Mouse (Mus musculus) gastrocnemius, adult 8-10 months (tissue): ENCODE results near the gene Gstm7. TPM values are rescaled to one million over a fixed set of nuclear protein-coding genes. Genes with fewer than 3 reads are reported as not detected.
"Not testable (repeated sequence)": the region's sequence is repeated elsewhere in the genome, so short reads cannot be mapped to it uniquely, and the experiment has no call there.

Source experiments
- DNase-seq, 2 experiments: peaks; one replicate each; pipeline ENCODE4 v3.0.0; 2022; ENCODE audit warnings: low spot score in 2 of 2
- total RNA-seq, 4 experiments: library from RNA; stranded (reverse); gene quantifications; 2 replicates each; pipeline ENCODE4 v1.2.4; 2022

Gstm7 gene
- total RNA-seq, result 10 to 100 TPM in 2 of 4 experiments, 1 to 10 TPM in 2; 7.4 to 17.1 (median 10.1) TPM

GRCm38 (mm10) chr3:107931670-107932069 is at the start of gene Gstm7:
Gene Gstm7, minus strand, starts transcription at chr3:107931817.
- DNase-seq, result peak; percentile 93 to 97

- DNase-seq, result no peak
Measured at GRCm38 (mm10) chr3:107981261-107981660, 49.6 kb upstream of the Gstm7 start.

- DNase-seq, result no peak
Measured at GRCm38 (mm10) chr3:107977691-107978090, 46.1 kb upstream of the Gstm7 start.

DNA sequence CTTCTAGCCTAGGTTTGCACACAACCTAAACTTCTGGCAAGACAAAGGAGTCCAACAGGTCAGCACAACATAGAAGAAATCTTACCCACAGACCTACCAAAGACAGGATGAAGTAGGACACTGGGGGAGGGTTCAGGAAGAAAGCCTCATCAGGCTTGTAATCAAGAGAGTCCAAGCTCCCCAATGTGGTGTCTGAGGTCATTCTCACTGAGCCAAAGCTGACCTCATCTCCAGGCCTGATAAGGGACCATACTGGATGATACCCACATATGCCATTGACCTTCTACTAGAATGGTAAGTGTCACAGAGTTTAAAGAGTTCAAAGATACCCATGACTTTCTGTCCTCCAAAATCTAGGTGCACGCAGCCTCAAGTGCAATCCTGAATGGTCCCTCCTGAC is 42.6 kb upstream of the Gstm7 start:
- peak in 1 of 2 experiments; percentile 1 for DNase-seq

GRCm38 (mm10) chr3:107972070-107972469 is 40.5 kb upstream of the Gstm7 start:
- DNase-seq, result peak in 1 of 2 experiments; percentile 0

DNA sequence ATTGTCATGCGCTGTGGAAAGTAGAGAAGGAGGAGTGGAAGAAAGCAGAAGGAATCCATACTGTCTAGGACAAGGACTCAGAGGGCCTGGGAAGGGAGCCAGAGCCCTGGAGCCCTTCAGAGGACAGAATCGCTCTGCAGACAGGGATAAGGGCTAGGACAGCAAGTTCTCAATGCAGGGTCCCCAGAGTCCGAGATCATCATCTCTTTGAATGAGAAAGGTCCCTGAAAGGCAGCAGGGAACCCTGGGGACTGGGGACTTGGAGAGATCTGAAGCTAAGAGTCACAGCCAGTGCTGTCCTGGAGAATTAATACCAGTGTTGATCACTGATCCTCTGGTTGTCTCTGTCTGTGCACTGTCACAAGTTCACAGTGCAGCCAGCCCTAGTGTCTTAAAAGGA is 39.5 kb upstream of the Gstm7 start:
- DNase-seq, result not testable (repeated sequence)

- no peak for DNase-seq
Measured at GRCm38 (mm10) chr3:107968724-107969395, 37.2 kb upstream of the Gstm7 start, which contains the start of gene Gstm3. Gene Gstm3, minus strand, starts transcription at chr3:107969283.

DNA sequence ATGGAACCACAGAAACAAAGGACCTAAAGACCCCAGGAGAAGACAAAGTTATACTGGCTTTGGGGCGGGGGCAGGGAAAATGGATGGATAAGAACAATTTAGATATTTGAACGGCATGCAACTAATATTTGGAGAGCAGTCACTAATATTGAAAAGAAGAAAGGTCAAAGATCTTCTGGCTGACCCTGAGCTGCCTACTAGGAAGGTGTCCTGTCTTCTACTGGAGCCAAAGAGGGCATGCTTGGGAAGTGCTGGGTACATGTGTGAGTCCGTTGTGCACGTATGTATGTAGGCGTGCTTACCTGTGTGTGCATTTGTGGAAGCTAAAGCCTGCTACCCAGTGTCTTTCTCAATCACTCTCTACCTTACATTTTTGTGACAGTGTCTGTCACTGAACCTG is 35.0 kb upstream of the Gstm7 start:
- no peak for DNase-seq

GRCm38 (mm10) chr3:107965592-107965991 is 34.0 kb upstream of the Gstm7 start:
- no peak for DNase-seq

DNA sequence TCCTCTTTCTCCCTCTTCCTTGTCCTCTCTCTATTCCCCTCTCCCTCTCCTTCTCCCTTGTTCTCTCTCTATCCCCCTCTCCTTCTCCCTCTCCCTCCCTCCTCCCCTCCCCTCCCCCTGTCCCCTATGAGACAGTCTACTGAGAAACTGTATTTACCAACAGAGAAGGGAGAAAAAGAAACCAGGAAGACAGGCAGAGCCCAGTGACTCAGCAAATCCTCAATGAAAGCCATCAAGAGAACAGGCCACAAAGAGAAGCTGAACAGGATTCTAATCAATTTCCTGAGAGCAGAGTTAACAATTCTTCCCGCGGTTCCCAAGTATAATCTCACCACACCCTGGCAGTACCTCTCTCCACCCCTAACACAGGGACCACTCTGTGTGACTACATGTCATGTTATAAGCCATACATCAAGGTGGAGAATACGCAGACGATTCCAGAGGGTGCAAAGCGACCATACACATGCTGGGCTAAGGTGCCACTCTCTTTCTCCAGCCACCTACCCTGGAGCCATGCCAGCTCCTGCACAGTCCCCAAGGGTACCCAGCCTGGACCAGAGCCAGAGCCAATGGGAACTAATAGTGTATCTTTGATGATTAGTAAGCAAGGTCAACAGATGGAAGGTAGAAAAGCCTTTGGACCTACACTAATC is 33.2 kb upstream of the Gstm7 start:
- no peak for DNase-seq

DNA sequence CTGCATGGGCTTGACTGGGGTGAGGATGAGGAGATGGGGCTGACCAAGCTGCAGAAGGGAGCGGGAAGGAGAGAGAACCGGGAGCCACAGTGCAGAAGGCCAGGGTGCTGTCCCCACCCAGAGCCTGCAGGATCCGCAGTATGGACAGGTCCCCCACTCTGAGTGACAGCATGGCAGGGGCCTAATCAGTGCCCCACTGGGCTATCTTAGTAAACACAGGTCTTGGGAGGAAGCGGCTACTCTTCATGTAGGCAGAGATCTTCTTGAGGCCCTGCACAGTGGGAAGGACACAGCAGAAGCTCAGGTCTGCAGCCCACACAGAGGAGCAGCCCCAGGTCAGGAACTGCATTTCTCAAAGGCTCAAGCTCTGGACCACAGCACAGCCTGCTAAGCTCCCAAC is 32.4 kb upstream of the Gstm7 start:
- DNase-seq, result no peak

DNA sequence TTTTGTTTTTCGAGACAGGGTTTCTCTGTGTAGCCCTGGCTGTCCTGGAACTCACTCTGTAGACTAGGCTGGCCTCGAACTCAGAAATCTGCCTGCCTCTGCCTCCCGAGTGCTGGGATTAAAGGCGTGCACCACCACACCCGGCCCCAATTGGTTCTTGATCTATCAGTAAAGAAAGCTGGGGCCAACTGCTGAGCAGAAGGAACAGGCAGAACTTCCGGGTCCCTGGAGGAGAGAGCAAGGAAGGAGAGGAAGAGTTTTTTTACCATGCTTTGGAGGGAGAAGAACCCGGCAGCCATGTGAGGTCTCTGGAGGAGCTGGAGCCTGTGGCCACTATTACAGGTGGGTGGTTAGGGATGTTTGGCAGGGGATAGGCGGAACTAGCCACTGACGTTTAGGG is 23.6 kb upstream of the Gstm7 start:
- DNase-seq, result not testable (repeated sequence)

DNA sequence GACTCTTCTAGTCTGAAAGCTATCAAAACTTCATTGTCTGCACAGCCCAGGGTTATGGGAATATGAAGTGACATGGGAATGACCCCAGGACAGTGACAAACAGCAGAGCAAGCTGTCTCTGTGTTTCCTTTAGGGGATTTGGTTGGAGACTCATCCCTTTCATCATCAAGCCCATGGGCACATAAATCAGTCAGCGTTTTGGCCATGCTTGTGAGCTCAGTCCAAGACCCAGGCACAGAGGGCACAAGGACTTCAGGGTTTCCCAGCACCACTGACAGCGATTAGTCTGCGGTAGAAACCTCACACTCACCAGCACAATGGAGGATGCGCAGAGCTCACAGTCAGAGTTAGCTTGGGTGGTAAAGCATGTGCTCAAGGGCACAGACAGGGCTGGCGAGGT is 22.3 kb upstream of the Gstm7 start:
- DNase-seq, result no peak

- DNase-seq, result peak; percentile 70
Measured at GRCm38 (mm10) chr3:107953328-107953755, 21.7 kb upstream of the Gstm7 start.

DNA sequence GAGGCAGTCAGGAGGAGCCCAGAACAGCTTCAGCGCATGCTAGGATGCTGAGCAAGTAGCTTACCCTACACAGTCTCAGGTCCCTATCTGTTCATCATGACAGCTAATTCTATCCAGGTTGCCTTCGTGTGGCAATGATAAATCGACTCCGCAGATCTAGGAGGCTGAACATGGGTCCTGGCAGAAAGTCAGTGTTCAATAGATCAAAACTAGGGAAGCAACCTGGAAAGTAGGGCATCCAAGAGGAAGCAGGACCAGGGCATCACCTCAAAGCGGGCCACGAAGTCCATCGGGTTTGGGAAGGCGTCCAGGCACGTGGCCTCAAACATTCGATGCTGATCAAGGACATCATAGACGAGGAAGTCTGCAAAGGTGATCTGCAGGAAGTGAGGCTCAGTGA is 18.9 kb upstream of the Gstm7 start:
- DNase-seq, result no peak

DNA sequence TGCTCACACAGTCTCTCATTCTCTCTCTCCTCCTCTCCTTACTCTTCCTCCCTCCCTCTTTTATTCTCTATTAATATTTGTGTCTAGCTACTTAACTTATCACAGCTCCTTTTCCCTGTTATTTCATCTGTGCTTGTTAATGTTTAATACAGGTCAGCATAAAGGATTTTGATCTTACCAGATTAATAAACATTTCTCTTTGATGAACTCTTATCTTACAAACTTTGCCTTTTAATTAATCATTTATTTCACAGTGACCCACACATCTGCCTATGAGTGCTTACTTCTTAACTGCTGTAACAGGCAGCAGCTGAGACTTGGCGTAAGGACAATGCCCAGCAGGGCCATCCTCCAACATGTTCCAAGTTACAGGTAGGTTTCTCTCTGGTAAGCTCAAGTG is 17.8 kb upstream of the Gstm7 start:
- DNase-seq, result not testable (repeated sequence)

DNA sequence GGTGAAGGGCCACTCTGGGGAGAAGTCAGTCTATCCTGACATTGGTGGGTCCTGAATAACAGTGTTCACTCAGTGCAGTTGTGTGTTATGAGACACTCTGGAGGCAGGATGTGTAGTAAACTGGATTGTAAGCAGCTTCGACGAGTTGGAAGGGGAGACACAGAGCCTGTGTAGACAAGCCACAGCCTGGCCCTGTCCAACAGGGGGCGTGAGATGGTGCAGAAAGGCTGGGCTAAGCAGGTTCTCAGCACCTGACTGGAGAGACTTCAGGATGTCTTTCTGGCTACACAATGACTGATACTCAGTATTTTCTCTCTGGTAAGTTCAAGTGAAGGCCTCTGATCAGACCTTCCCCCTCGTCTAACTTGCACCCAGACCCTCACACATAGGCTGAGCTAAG is 14.1 kb upstream of the Gstm7 start:
- DNase-seq, result no peak

DNA sequence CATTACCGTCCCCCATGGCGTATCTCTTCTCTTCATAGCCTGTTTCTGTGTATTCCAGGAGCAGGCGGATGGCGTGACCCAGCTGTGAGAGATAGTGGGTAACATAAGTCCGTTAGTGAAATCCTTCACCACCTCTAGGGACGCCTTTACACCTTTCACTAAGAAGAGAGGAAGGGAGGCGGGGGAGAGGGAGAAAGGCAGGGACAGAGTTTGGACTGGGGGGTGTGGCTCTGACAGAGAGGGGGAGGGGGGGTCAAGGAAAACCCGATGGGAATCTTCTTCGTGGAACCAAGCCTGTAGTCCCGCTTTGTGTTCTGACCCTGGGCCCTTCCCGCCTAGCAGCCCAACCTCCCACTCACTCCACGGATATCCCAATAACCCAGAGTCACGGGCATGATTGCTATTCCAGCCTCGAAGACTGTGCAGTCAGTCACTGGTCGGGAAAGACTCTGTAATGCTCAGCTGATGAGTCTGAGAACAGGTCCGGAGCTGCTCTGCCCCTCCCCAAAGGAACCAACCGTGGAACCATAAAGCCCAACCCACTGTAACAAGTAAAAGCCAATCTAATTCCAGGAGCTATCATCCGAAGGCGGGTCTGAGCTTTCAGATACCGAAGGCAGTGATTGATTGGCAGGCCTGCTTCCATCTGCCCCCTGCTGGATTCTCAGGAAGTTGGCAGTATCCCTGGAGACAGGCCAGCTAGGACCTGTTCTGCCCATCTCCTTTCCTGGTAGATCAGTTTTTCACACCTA is 11.8 kb upstream of the Gstm7 start, which contains the start of gene Gstm6:
Gstm6 (minus strand) TSS at position 511 of the 752 bp plus-strand sequence.
- no peak for DNase-seq

- no peak for DNase-seq
Measured at GRCm38 (mm10) chr3:107941261-107941660, 9.6 kb upstream of the Gstm7 start.

- no peak for DNase-seq
Measured at GRCm38 (mm10) chr3:107940524-107940923, 8.9 kb upstream of the Gstm7 start.

DNA sequence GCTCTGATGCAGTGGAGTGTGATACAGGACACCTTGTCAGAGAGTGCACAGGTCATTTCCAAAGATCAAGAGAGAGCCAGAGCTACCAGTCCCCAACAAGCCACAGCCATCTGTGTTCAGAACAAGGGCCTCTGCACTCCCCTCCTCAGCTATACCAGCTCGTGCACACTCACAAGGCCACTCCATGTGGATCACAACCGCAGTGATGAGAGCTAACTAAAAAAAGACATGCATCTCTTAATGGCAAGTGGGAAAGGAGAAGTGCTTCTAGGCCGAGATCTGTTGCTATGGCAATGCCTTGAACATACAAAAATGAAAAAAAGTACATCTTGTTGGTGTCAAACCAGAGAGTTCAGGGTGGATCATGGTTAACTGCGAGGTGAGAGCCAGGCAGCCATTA is 8.2 kb upstream of the Gstm7 start:
- no peak for DNase-seq

GRCm38 (mm10) chr3:107939403-107939802 is 7.8 kb upstream of the Gstm7 start:
- DNase-seq, result peak; percentile 68 to 75
